Mouse (Mus musculus) left cerebral cortex, postnatal 10 days (tissue): Measurements from ENCODE around the gene Mcu. TPM values are rescaled to one million over a fixed set of nuclear protein-coding genes. Genes with fewer than 3 reads are reported as not detected.

Experiments
- DNase-seq, 2 experiments: peaks; one replicate each; pipeline ENCODE4 v3.0.0; 2021 to 2022; ENCODE audit warnings: low spot score in 2 of 2, mixed read lengths in 1 of 2; ENCODE audit errors: extremely low spot score in 1 of 2
- intact Hi-C: fragments of 180-260 bp; cut with DNase I; formaldehyde crosslinking; loops from one replicate; pipeline ENCODE4 v1.15.1; 2025
- total RNA-seq, 2 experiments: library from RNA; stranded (reverse); gene quantifications; 2 replicates each; pipeline ENCODE4 v1.2.3; 2021

Mcu gene
- total RNA-seq: 10 to 100 TPM; 65.9 to 67.9 TPM

GRCm38 (mm10) chr10:59616522-59616921, at the start of gene Mcu:
Gene Mcu (minus strand): TSS chr10:59616692.
- intact Hi-C loops: loop anchor here (5.0 to 10.0 kb wide), 3 partner anchors 86 to 228 kb away; partner anchors contain the start of gene Micu1
- peak; percentile 96 for DNase-seq

GRCm38 (mm10) chr10:59665503-59666291, 49.2 kb upstream of the Mcu start:
- DNase-seq: peak in 1 of 2 experiments; percentile 24
- intact Hi-C loops: no loop called here

- intact Hi-C loops: no loop called here
- DNase-seq: no peak
These were observed 48.3 kb upstream of the Mcu start for GRCm38 (mm10) chr10:59664765-59665164.

GRCm38 (mm10) chr10:59656799-59657198, 40.3 kb upstream of the Mcu start:
- DNase-seq: no peak
- intact Hi-C loops: no loop called here

- intact Hi-C loops: no loop called here
- DNase-seq: no peak
These were observed 30.4 kb upstream of the Mcu start for GRCm38 (mm10) chr10:59646821-59647378.

GRCm38 (mm10) chr10:59645153-59645552, 28.7 kb upstream of the Mcu start:
- intact Hi-C loops: no loop called here
- no peak for DNase-seq

- DNase-seq: no peak
- intact Hi-C loops: no loop called here
These were observed 28.2 kb upstream of the Mcu start for GRCm38 (mm10) chr10:59644710-59645109.

GRCm38 (mm10) chr10:59643645-59644044, 27.2 kb upstream of the Mcu start:
- intact Hi-C loops: no loop called here
- DNase-seq: no peak

GRCm38 (mm10) chr10:59642659-59643377, 26.3 kb upstream of the Mcu start:
- intact Hi-C loops: no loop called here
- no peak for DNase-seq

- no peak for DNase-seq
- intact Hi-C loops: loop anchor here (10.0 kb wide), 1 partner anchor 46 kb away; no protein-coding TSS in a partner anchor
These were observed 22.1 kb upstream of the Mcu start for GRCm38 (mm10) chr10:59638576-59638975.

GRCm38 (mm10) chr10:59637596-59638124, 21.2 kb upstream of the Mcu start:
- no peak for DNase-seq
- intact Hi-C loops: loop anchor here (10.0 kb wide), 1 partner anchor 47 kb away; no protein-coding TSS in a partner anchor

- DNase-seq: no peak
- intact Hi-C loops: loop anchor here (10.0 kb wide), 1 partner anchor 48 kb away; no protein-coding TSS in a partner anchor
These were observed 20.4 kb upstream of the Mcu start for GRCm38 (mm10) chr10:59636751-59637533.

- no peak for DNase-seq
- intact Hi-C loops: loop anchor here (10.0 kb wide), 1 partner anchor 49 kb away; no protein-coding TSS in a partner anchor
These were observed 19.6 kb upstream of the Mcu start for GRCm38 (mm10) chr10:59636048-59636447.

GRCm38 (mm10) chr10:59629506-59629782, 13.0 kb upstream of the Mcu start:
- no peak for DNase-seq
- intact Hi-C loops: no loop called here

- no peak for DNase-seq
- intact Hi-C loops: no loop called here
These were observed 12.4 kb upstream of the Mcu start for GRCm38 (mm10) chr10:59628641-59629505.

GRCm38 (mm10) chr10:59623496-59623895, 7.0 kb upstream of the Mcu start:
- intact Hi-C loops: no loop called here
- DNase-seq: no peak

- DNase-seq: no peak
- intact Hi-C loops: no loop called here
These were observed 4.9 kb upstream of the Mcu start for GRCm38 (mm10) chr10:59621355-59621754.

GRCm38 (mm10) chr10:59617776-59618175, 1.3 kb upstream of the Mcu start:
- intact Hi-C loops: loop anchor here (5.0 to 10.0 kb wide), 3 partner anchors 85 to 227 kb away; partner anchors contain the start of gene Micu1
- no peak for DNase-seq
